Mouse (Mus musculus) gastrocnemius, postnatal 36 days (tissue): ENCODE results near the gene 4932415D10Rik. TPM values are rescaled to one million over a fixed set of nuclear protein-coding genes. Genes with fewer than 3 reads are reported as not detected.

Source experiments
- DNase-seq, 2 experiments: peaks; one replicate each; pipeline ENCODE4 v3.0.0; 2022
- intact Hi-C: fragments of 180-260 bp; cut with DNase I; formaldehyde crosslinking; loops from one replicate; pipeline ENCODE4 v1.15.1; 2025
- long read RNA-seq, 2 experiments: library from polyadenylated mRNA; stranded (forward); transcript quantifications; one replicate each; pipeline ENCODE4 v2.0.0; 2021
- total RNA-seq, 2 experiments: library from RNA; stranded (reverse); gene quantifications; 2 replicates each; pipeline ENCODE4 v1.2.3; 2021

4932415D10Rik gene
- not detected for total RNA-seq
- long read RNA-seq, experiment 1 = 0 reads
- long read RNA-seq, experiment 2 = 0 reads

GRCm38 (mm10) chr10:82316482-82316881 is at the start of gene 4932415D10Rik:
Gene 4932415D10Rik, minus strand, starts transcription at chr10:82316582.
- DNase-seq = no peak
- intact Hi-C loops = no loop called here

GRCm38 (mm10) chr10:82361911-82362310 is 45.5 kb upstream of the 4932415D10Rik start:
- intact Hi-C loops = no loop called here
- no peak for DNase-seq

- intact Hi-C loops = no loop called here
- DNase-seq = no peak
Measured at GRCm38 (mm10) chr10:82355401-82355800, 39.0 kb upstream of the 4932415D10Rik start.

- peak; percentile 57 to 65 for DNase-seq
- intact Hi-C loops = no loop called here
Measured at GRCm38 (mm10) chr10:82354083-82355010, 38.0 kb upstream of the 4932415D10Rik start, which contains the start of gene Gm4924. Gene Gm4924, plus strand, starts transcription at chr10:82354255.

- intact Hi-C loops = no loop called here
- DNase-seq = no peak
Measured at GRCm38 (mm10) chr10:82329826-82330225, 13.4 kb upstream of the 4932415D10Rik start.

- DNase-seq = no peak
- intact Hi-C loops = no loop called here
Measured at GRCm38 (mm10) chr10:82320134-82320533, 3.8 kb upstream of the 4932415D10Rik start.

- DNase-seq = no peak
- intact Hi-C loops = no loop called here
Measured at GRCm38 (mm10) chr10:82296440-82296839, 19.9 kb downstream of the 4932415D10Rik start.

GRCm38 (mm10) chr10:82257331-82257730 is 59.1 kb downstream of the 4932415D10Rik start:
- intact Hi-C loops = no loop called here
- DNase-seq = no peak

- DNase-seq = no peak
Measured at GRCm38 (mm10) chr10:82245021-82245420, 71.4 kb downstream of the 4932415D10Rik start.

GRCm38 (mm10) chr10:82241401-82241788 is 75.0 kb downstream of the 4932415D10Rik start:
- intact Hi-C loops = no loop called here
- no peak for DNase-seq

More at GRCm38 (mm10) chr10:82245021-82245420, 71.4 kb downstream of the 4932415D10Rik start:
- intact Hi-C loops = no loop called here

GRCm38 (mm10) chr10:82240742-82241400 is 75.5 kb downstream of the 4932415D10Rik start, which contains the start of gene Zfp938:
Gene Zfp938, minus strand, starts transcription at chr10:82241280.
- peak; percentile 49 to 62 for DNase-seq
- intact Hi-C loops = no loop called here

Other genes starting within 250 kb of the 4932415D10Rik start
- under 1 TPM; 0.77 to 0.79 TPM for gene BC024063, start 233.2 kb downstream of the 4932415D10Rik start, total RNA-seq
- gene AU041133, start 188.6 kb downstream of the 4932415D10Rik start, total RNA-seq = under 1 TPM; 0.41 to 0.67 TPM
- 1 to 10 TPM; 3.5 to 4.3 TPM for gene Zfp938, start 75.3 kb downstream of the 4932415D10Rik start, total RNA-seq
- gene Gm4924, start 37.7 kb upstream of the 4932415D10Rik start, total RNA-seq = 1 to 10 TPM in 1 of 2 experiments, under 1 TPM in 1; 0.96 to 1.3 TPM
- not detected for gene Gm1553, start 176.0 kb upstream of the 4932415D10Rik start, total RNA-seq